Mouse (Mus musculus) MEL (cell line): ENCODE data around the gene Col4a3bp. TPM values are rescaled to one million over a fixed set of nuclear protein-coding genes. Genes with fewer than 3 reads are reported as not detected.

Experiments used
- DNase-seq: peaks from one replicate; pipeline ENCODE4 v3.0.0; 2011; ENCODE audit warnings: low read depth, low spot score
- H3K27ac ChIP-seq: 2 replicates; pipeline ENCODE4 v1.5.1; 2012; ENCODE audit warnings: low read depth, mild to moderate bottlenecking, control low read depth, low read length, moderate library complexity; ENCODE audit not compliant: control insufficient read depth
- H3K27me3 ChIP-seq, 2 experiments: fragments of 150-350 bp in 1 of 2; sonication (generic) in 1 of 2; 2 replicates each; pipeline ENCODE4 v1.6.1; 2012; ENCODE audit warnings: low read length in 2 of 2, mild to moderate bottlenecking in 2 of 2, improper control_type of control experiment in 1 of 2, moderate library complexity in 1 of 2; ENCODE audit not compliant: insufficient read depth in 2 of 2, control insufficient read depth in 1 of 2
- H3K36me3 ChIP-seq, 2 experiments: 2 replicates each; pipeline ENCODE4 v1.6.1; 2012 to 2014; ENCODE audit warnings: low read length in 2 of 2, improper control_type of control experiment in 1 of 2, inconsistent platforms in 1 of 2, mild to moderate bottlenecking in 1 of 2; ENCODE audit not compliant: insufficient read depth in 2 of 2, control insufficient read depth in 1 of 2
- H3K4me1 ChIP-seq, 2 experiments: fragments of 150-350 bp in 1 of 2; sonication (generic) in 1 of 2; 2 replicates each; pipeline ENCODE4 v1.6.1; 2012; ENCODE audit warnings: low read length in 2 of 2, improper control_type of control experiment in 1 of 2, mild to moderate bottlenecking in 1 of 2; ENCODE audit not compliant: insufficient read depth in 2 of 2, control insufficient read depth in 1 of 2
- H3K4me3 ChIP-seq, 2 experiments: fragments of 150-350 bp in 1 of 2; sonication (generic) in 1 of 2; 2 replicates each; pipeline ENCODE4 v1.5.1; 2012; ENCODE audit warnings: low read depth in 2 of 2, low read length in 2 of 2, mild to moderate bottlenecking in 2 of 2, moderate library complexity in 2 of 2, control low read depth in 1 of 2, improper control_type of control experiment in 1 of 2; ENCODE audit not compliant: control insufficient read depth in 1 of 2, insufficient read depth in 1 of 2
- H3K79me2 ChIP-seq: 2 replicates; pipeline ENCODE4 v1.6.1; 2012; ENCODE audit warnings: mild to moderate bottlenecking, low read length, moderate library complexity; ENCODE audit not compliant: control insufficient read depth, poor library complexity, insufficient read depth
- H3K9ac ChIP-seq: 2 replicates; pipeline ENCODE4 v1.6.1; 2012; ENCODE audit warnings: low read depth, mild to moderate bottlenecking, control low read depth, low read length, moderate library complexity; ENCODE audit not compliant: control insufficient read depth, poor library complexity, severe bottlenecking
- H3K9me3 ChIP-seq: fragments of 150-350 bp; sonication (generic); replicated peaks from 2 replicates; pipeline ENCODE4 v1.6.1; 2012; ENCODE audit warnings: mild to moderate bottlenecking, low read length, improper control_type of control experiment, moderate library complexity; ENCODE audit not compliant: insufficient read depth
- ELF1 ChIP-seq: IDR thresholded peaks from 2 replicates; pipeline ENCODE4 v1.6.1; 2014; ENCODE audit warnings: low read depth, mild to moderate bottlenecking, inconsistent platforms, low read length, improper control_type of control experiment, moderate library complexity
- EP300 ChIP-seq, 2 experiments: IDR thresholded peaks; 2 replicates each; pipeline ENCODE4 v1.6.1; 2011; ENCODE audit warnings: improper control_type of control experiment in 2 of 2, low read length in 2 of 2, low read depth in 1 of 2, mild to moderate bottlenecking in 1 of 2
- GABPA ChIP-seq: IDR thresholded peaks from 2 replicates; pipeline ENCODE4 v1.6.1; 2012; ENCODE audit warnings: low read depth, mild to moderate bottlenecking, inconsistent platforms, low read length, improper control_type of control experiment, moderate library complexity
- GATA1 ChIP-seq: IDR thresholded peaks from 2 replicates; pipeline ENCODE4 v1.6.1; 2011; ENCODE audit warnings: low read depth, low read length, improper control_type of control experiment
- HCFC1 ChIP-seq: IDR thresholded peaks from 2 replicates; pipeline ENCODE4 v1.6.1; 2012; ENCODE audit warnings: low read depth, mild to moderate bottlenecking, inconsistent platforms, low read length, improper control_type of control experiment, moderate library complexity
- JUND ChIP-seq: IDR thresholded peaks from 2 replicates; pipeline ENCODE4 v1.6.1; 2011; ENCODE audit warnings: low read depth, mild to moderate bottlenecking, improper control_type of control experiment, low read length
- KAT2A ChIP-seq: conservative IDR thresholded peaks from 2 replicates; pipeline ENCODE4 v1.6.1; 2012; ENCODE audit warnings: low read depth, low read length, improper control_type of control experiment, inconsistent platforms
- MAX ChIP-seq: IDR thresholded peaks from 2 replicates; pipeline ENCODE4 v1.6.1; 2011; ENCODE audit warnings: low read length, improper control_type of control experiment
- MYB ChIP-seq: IDR thresholded peaks from 2 replicates; pipeline ENCODE4 v1.6.1; 2011; ENCODE audit warnings: mild to moderate bottlenecking, low read depth, low read length, improper control_type of control experiment
- MYC ChIP-seq: IDR thresholded peaks from 2 replicates; pipeline ENCODE4 v1.6.1; 2011; ENCODE audit warnings: low read depth, mild to moderate bottlenecking, low read length, improper control_type of control experiment, moderate library complexity
- POLR2AphosphoS5 ChIP-seq: IDR thresholded peaks from 2 replicates; pipeline ENCODE4 v1.6.1; 2012; ENCODE audit warnings: low read depth, borderline replicate concordance, mild to moderate bottlenecking, inconsistent platforms, low read length, moderate library complexity, mixed read lengths
- RAD21 ChIP-seq: IDR thresholded peaks from 2 replicates; pipeline ENCODE4 v1.6.1; 2011; ENCODE audit warnings: mild to moderate bottlenecking, low read depth, low read length, improper control_type of control experiment
- SIN3A ChIP-seq: IDR thresholded peaks from 2 replicates; pipeline ENCODE4 v1.6.1; 2012; ENCODE audit warnings: low read length, improper control_type of control experiment, inconsistent platforms
- TAL1 ChIP-seq: IDR thresholded peaks from 2 replicates; pipeline ENCODE4 v1.6.1; 2012; ENCODE audit warnings: mild to moderate bottlenecking, inconsistent platforms, low read length, moderate library complexity, mixed read lengths
- TCF12 ChIP-seq: IDR thresholded peaks from 2 replicates; pipeline ENCODE4 v1.6.1; 2014; ENCODE audit warnings: low read depth, mild to moderate bottlenecking, inconsistent platforms, low read length, improper control_type of control experiment, moderate library complexity
- UBTF ChIP-seq: IDR thresholded peaks from 2 replicates; pipeline ENCODE4 v1.6.1; 2012; ENCODE audit warnings: low read depth, mild to moderate bottlenecking, inconsistent platforms, low read length, improper control_type of control experiment, moderate library complexity, borderline replicate concordance; ENCODE audit not compliant: insufficient read depth
- ZMIZ1 ChIP-seq: IDR thresholded peaks from 2 replicates; pipeline ENCODE4 v1.6.1; 2012; ENCODE audit warnings: low read depth, mild to moderate bottlenecking, inconsistent platforms, low read length, improper control_type of control experiment, moderate library complexity
- ZNF384 ChIP-seq: IDR thresholded peaks from 2 replicates; pipeline ENCODE4 v1.6.1; 2012; ENCODE audit warnings: low read depth, mild to moderate bottlenecking, inconsistent platforms, low read length, improper control_type of control experiment
- polyA plus RNA-seq, 2 experiments: library from polyadenylated mRNA; stranded (reverse) in 1 of 2; unstranded in 1 of 2; fragments of >175 nt in 1 of 2; fragments of >200 nt in 1 of 2; gene quantifications; 2 replicates each; pipeline versions ENCODE4 v1.2.1 to v1.2.4; 2012; ENCODE audit warnings: low replicate concordance in 2 of 2, low read depth in 1 of 2; ENCODE audit not compliant: insufficient read length in 2 of 2, insufficient read depth in 1 of 2, missing spikeins in 1 of 2
- total RNA-seq: library from RNA; depleted of rRNA; stranded (reverse); fragments of 300-350 nt; gene quantifications from 2 replicates; pipeline ENCODE4 v1.2.3, GENCODE M21; 2012

Col4a3bp gene
- total and polyA plus RNA-seq, 3 experiments = 8.9 to 12.1 TPM; not detected in 1

DNA sequence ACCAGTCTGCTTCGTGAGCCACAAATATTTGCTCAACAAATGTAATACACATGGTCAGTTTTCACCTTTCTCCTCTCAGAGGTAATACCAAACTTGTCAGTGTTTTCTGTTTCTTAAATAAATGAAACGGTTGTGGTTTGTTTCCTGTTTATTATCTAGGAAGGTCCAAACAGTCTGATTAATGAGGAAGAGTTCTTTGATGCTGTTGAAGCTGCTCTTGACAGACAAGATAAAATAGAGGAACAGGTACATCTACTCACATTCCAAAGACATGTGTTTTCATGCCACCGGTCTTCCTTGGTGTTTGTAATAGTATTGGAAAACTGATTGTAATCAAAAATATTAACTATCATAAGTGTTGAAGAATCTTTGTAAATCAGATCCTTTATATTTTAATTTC is 72.2 kb downstream of the Col4a3bp start:
- peak; percentile 61; the same call in 1 of the 2 replicates for TF ChIP-seq TCF12
- no peak for TF ChIP-seq ELF1
- TF ChIP-seq JUND = no peak
- no peak for TF ChIP-seq ZMIZ1
- TF ChIP-seq TAL1 = no peak
- TF ChIP-seq GATA1 = peak; percentile 73
- no peak for TF ChIP-seq UBTF
- peak; percentile 77 to 87 for TF ChIP-seq EP300 (IDR thresholded peaks at IDR 0.05; ENCODE audit: low read depth in 1 of 2, low read length in 2 of 2)
- no peak for TF ChIP-seq SIN3A
- TF ChIP-seq KAT2A = no peak
- peak; percentile 53; the same call in 1 of the 2 replicates for TF ChIP-seq MYB
- TF ChIP-seq POLR2AphosphoS5 = no peak
- peak; percentile 47; the same call in 1 of the 2 replicates for TF ChIP-seq MYC
- no peak overlapping the region for H3K4me3 ChIP-seq
- peak; percentile 47 for DNase-seq
- H3K9ac ChIP-seq = no peak overlapping the region
- H3K27ac ChIP-seq = peak overlapping the region; percentile 28; the same call in 1 of the 2 replicates
- peaks cover 4 to 6% of the 10 kb centered on the region in 2 experiments for H3K4me1 ChIP-seq
- H3K36me3 ChIP-seq = peaks cover 4 to 6% of the 10 kb centered on the region in 2 experiments; a peak in 3 of 4 replicates
- no peaks in the 10 kb centered on the region for H3K27me3 ChIP-seq
- H3K79me2 ChIP-seq = no peaks in the 10 kb centered on the region
- H3K9me3 ChIP-seq = no peaks in the 10 kb centered on the region

DNA sequence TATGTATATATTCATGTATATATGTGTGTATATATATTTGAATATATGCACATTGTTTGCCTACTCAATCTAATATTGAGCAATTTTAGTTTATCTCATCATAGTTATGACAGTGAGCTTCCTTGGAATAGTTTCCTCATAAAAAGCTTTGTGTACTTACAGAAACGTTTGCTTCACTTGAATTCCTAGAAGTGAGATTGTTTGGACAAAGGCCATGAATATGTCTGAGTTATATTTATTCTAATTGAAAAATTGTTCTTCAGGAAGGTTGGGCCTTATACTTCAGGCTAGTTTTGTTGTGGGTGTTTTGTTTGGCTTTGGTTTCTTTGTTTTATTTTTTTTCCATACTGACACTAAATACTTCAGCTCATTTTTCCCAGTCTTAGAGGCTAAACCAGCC is 78.5 kb downstream of the Col4a3bp start:
- no peaks in the 10 kb centered on the region for H3K27me3 ChIP-seq
- peaks cover 2 to 5% of the 10 kb centered on the region in 2 experiments; a peak in 3 of 4 replicates for H3K4me1 ChIP-seq
- TF ChIP-seq RAD21 = no peak
- no peaks in the 10 kb centered on the region for H3K79me2 ChIP-seq
- H3K27ac ChIP-seq = no peak overlapping the region
- no peaks in the 10 kb centered on the region for H3K9me3 ChIP-seq
- DNase-seq = no peak
- peaks cover 3 to 4% of the 10 kb centered on the region in 2 experiments for H3K36me3 ChIP-seq
- H3K9ac ChIP-seq = no peak overlapping the region
- no peak overlapping the region for H3K4me3 ChIP-seq

DNA sequence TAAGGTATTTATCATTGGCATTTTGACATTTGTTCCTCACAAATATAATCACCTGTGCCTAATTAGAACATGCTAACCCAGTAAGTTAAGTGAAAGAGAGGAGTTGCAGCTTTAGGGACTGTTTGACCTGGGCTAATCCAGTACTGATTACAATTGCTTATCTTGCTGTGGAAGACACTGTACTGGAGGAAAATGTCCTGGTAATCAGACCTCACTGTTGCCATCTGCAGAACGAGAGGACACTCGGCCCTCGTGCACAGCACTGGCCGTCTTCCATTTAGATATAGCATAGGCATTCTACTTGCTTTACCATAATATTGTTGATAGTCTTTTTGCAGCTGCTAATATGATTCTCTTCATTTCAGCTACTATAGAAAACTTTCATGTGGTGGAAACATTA is 88.0 kb downstream of the Col4a3bp start:
- H3K79me2 ChIP-seq = no peaks in the 10 kb centered on the region
- no peak overlapping the region for H3K4me3 ChIP-seq
- H3K9me3 ChIP-seq = no peaks in the 10 kb centered on the region
- no peak for TF ChIP-seq MAX
- no peak for TF ChIP-seq ZNF384
- no peak for TF ChIP-seq HCFC1
- TF ChIP-seq GABPA = no peak
- DNase-seq = no peak
- no peak overlapping the region for H3K27ac ChIP-seq
- no peaks in the 10 kb centered on the region for H3K27me3 ChIP-seq
- H3K4me1 ChIP-seq = no peaks in the 10 kb centered on the region
- H3K9ac ChIP-seq = no peak overlapping the region
- H3K36me3 ChIP-seq = peaks cover 0 to 10% of the 10 kb centered on the region in 2 experiments; a peak in 1 of 4 replicates
